25 mouse cellular contexts compared by ENCODE assay signal in the genomic region with DNA sequence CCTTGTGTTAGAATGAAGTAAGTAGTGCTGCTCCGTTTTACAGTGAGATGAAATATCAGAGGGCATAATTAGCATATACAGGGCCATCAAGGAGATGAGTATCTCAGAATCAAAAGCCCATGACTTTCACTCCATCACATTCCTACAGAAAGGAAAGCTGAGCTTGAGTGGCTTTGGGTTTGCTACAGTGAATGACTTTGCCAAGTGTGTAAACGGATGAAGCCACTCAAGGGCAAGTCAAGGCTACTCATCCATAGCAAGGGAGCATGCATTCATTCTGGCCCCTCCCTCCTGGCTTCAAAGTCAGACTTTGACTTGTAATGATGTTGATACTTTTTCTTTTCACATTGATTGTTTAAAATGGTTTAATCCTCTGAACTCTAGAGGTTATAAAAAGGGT.
DNase-seq lines count a peak whose midpoint lies in the region; ATAC-seq lines count a peak whose summit lies in the region.
"Had no signal": no experiment of that assay in that cellular context is flagged by ENCODE, and none has a peak within 500 bp of the region (broad histone marks: within the 10 kb centered on the region; RNA-seq: fewer than 3 reads in every experiment).

No protein-coding gene starts in this region.

- 41% methylated on average over 2 of the region's 2 CpGs for whole genome bisulfite sequencing in kidney, embryonic 16.5 days

- H3K27ac ChIP-seq in kidney, embryonic 16.5 days (ENCODE audit: low read length), result no peak overlapping the region
- H3K27ac ChIP-seq: embryonic facial prominence, embryonic 13.5 days; embryonic facial prominence, embryonic 15.5 days; forebrain, embryonic 10.5 days; forebrain, embryonic 12.5 days had no signal

- H3K9ac ChIP-seq in kidney, embryonic 16.5 days (replicated peaks; ENCODE audit: low read length), result no peak overlapping the region
- H3K9ac ChIP-seq: embryonic facial prominence, embryonic 13.5 days; embryonic facial prominence, embryonic 15.5 days; forebrain, embryonic 12.5 days had no signal

- H3K27me3 ChIP-seq in kidney, embryonic 16.5 days (ENCODE audit: insufficient read depth, low read length), result no peaks in the 10 kb centered on the region
- H3K27me3 ChIP-seq: embryonic facial prominence, embryonic 13.5 days; embryonic facial prominence, embryonic 15.5 days; forebrain, embryonic 12.5 days had no signal

- H3K4me1 ChIP-seq in kidney, embryonic 16.5 days (ENCODE audit: insufficient read depth, low read length), result no peaks in the 10 kb centered on the region
- H3K4me1 ChIP-seq: embryonic facial prominence, embryonic 13.5 days; embryonic facial prominence, embryonic 15.5 days; forebrain, embryonic 10.5 days; forebrain, embryonic 12.5 days had no signal

- H3K36me3 ChIP-seq in kidney, embryonic 16.5 days (ENCODE audit: insufficient read depth, low read length), result no peaks in the 10 kb centered on the region
- H3K36me3 ChIP-seq: embryonic facial prominence, embryonic 13.5 days; embryonic facial prominence, embryonic 15.5 days; forebrain, embryonic 10.5 days; forebrain, embryonic 12.5 days had no signal

- peak; percentile 6 for DNase-seq in kidney, adult 9 months
- no peak for DNase-seq in kidney, postnatal 25 days
- no peak for DNase-seq in kidney, adult 11 months
- peak; percentile 2 to 7 for DNase-seq in kidney, postnatal 4 days
- no peak for DNase-seq in kidney, postnatal 10 days
- peak; percentile 12 for DNase-seq in ZHBTc4 (ENCODE audit: low read depth, low spot score)
- DNase-seq in layer of hippocampus, adult 9-10 months (ENCODE audit: low spot score), result no peak
- DNase-seq: adrenal gland, adult 2 months; adrenal gland, postnatal 10 days; adrenal gland, postnatal 25 days; cerebellum, adult 11 months; cerebellum, adult 18-20 months; cerebellum, adult 8-10 months; cerebellum, adult 9-11 months; cerebellum, postnatal 14 days; cerebellum, postnatal 36 days; embryo, embryonic 11 days had no signal

- H3K4me3 ChIP-seq in kidney, embryonic 16.5 days (ENCODE audit: low read length), result no peak overlapping the region
- H3K4me3 ChIP-seq: embryonic facial prominence, embryonic 13.5 days; embryonic facial prominence, embryonic 15.5 days; erythroblast, embryonic 14.5 days; forebrain, embryonic 10.5 days; forebrain, embryonic 12.5 days had no signal

- H3K4me2 ChIP-seq in kidney, embryonic 16.5 days (replicated peaks; ENCODE audit: low read depth, low read length), result no peak overlapping the region
- H3K4me2 ChIP-seq: embryonic facial prominence, embryonic 13.5 days; embryonic facial prominence, embryonic 15.5 days; forebrain, embryonic 12.5 days had no signal

- ATAC-seq in kidney, embryonic 16.5 days (ENCODE audit: low FRiP score, low TSS enrichment), result 0 out of 2 replicates have a peak, but pooled peaks have one; percentile 75
- ATAC-seq: forebrain, embryonic 14.5 days; forebrain, embryonic 16.5 days had no signal

- H3K9me3 ChIP-seq in kidney, embryonic 16.5 days (ENCODE audit: low read length), result no peaks in the 10 kb centered on the region
- H3K9me3 ChIP-seq: embryonic facial prominence, embryonic 13.5 days; embryonic facial prominence, embryonic 15.5 days; forebrain, embryonic 10.5 days; forebrain, embryonic 12.5 days had no signal

Comparison
In these comparisons a context has a peak if more than half of its experiments do, and no peak if none do; other contexts are left out.
1. DNase-seq: peak in kidney, adult 9 months (single experiment), kidney, postnatal 4 days (2 of 2) and ZHBTc4 (single experiment); none in kidney, postnatal 25 days (0 of 2), kidney, adult 11 months (single experiment), kidney, postnatal 10 days (single experiment) and layer of hippocampus, adult 9-10 months (single experiment).